Mouse (Mus musculus): ENCODE measurements around the gene Cpvl.

- TF ChIP-seq POLR2A (IDR thresholded peaks at IDR 0.05; ENCODE audit: insufficient read depth, low read depth, low read length) = no peak
- no peak for TF ChIP-seq CTCF (IDR thresholded peaks at IDR 0.05)
Observed at GRCm38 (mm10) chr6:53971729-53972128, 6.7 kb downstream of the Cpvl start.
